Mouse (Mus musculus): ENCODE measurements at regions not wholly inside any gene's neighbourhood (a gene's known extent, or its start where the extent isn't known, plus 50 kb on each side); places are given as distances from the start of the nearest gene placed in this dataset.

GRCm38 (mm10) chr13:26375546-26375945 lies 394.4 kb downstream of the Hdgfl1 start:
- no peak for TF ChIP-seq USF1 (IDR thresholded peaks at IDR 0.05; ENCODE audit: low read depth)
- TF ChIP-seq MAX (IDR thresholded peaks at IDR 0.05; ENCODE audit: low read depth) = no peak
- no peak for TF ChIP-seq TCF12 (IDR thresholded peaks at IDR 0.05; ENCODE audit: insufficient read depth, poor library complexity, severe bottlenecking)
- TF ChIP-seq POLR2A (IDR thresholded peaks at IDR 0.05; ENCODE audit: insufficient read length, low read depth) = no peak
- TF ChIP-seq CEBPB (IDR thresholded peaks at IDR 0.05; ENCODE audit: insufficient read depth, poor library complexity, severe bottlenecking) = no peak
- no peak for TF ChIP-seq E2F4 (IDR thresholded peaks at IDR 0.05; ENCODE audit: insufficient read depth)
- no peak for TF ChIP-seq REST (IDR thresholded peaks at IDR 0.05; ENCODE audit: insufficient read depth, insufficient read length)
- TF ChIP-seq SRF (IDR thresholded peaks at IDR 0.05; ENCODE audit: control insufficient read depth, insufficient read length, low read depth) = no peak
- no peak for TF ChIP-seq POLR2AphosphoS2 (IDR thresholded peaks at IDR 0.05; ENCODE audit: insufficient read length, low read depth)
- TF ChIP-seq MYOD1 (IDR thresholded peaks at IDR 0.05; ENCODE audit: control insufficient read depth in 1 of 3, insufficient read length in 2 of 3, low read depth in 2 of 3) = no peak
- no peak for TF ChIP-seq MYOG (IDR thresholded peaks at IDR 0.05; ENCODE audit: control insufficient read depth in 1 of 3, insufficient read depth in 1 of 3, insufficient read length in 2 of 3, low read depth in 2 of 3)

Measured in myocyte (in vitro differentiated cells).